Mouse (Mus musculus) C2C12 (cell line): ENCODE results near the gene Nrg3.

Source experiments
- CEBPB ChIP-seq: IDR thresholded peaks from one replicate; pipeline ENCODE4 v1.6.1; 2011; ENCODE audit warnings: low read depth, mild to moderate bottlenecking, control low read depth, moderate library complexity
- CTCF ChIP-seq: IDR thresholded peaks from one replicate; pipeline ENCODE4 v1.5.1; 2011; ENCODE audit not compliant: control insufficient read depth, insufficient read depth, insufficient read length
- FOSL1 ChIP-seq: IDR thresholded peaks from one replicate; pipeline ENCODE4 v1.8.0; 2011; ENCODE audit warnings: mild to moderate bottlenecking, low read length; ENCODE audit not compliant: poor library complexity, insufficient read depth, severe bottlenecking
- MAX ChIP-seq: IDR thresholded peaks from one replicate; pipeline ENCODE4 v1.6.1; 2011; ENCODE audit warnings: mild to moderate bottlenecking, control low read depth
- MYOD1 ChIP-seq: IDR thresholded peaks from one replicate; pipeline ENCODE4 v1.6.1; 2011; ENCODE audit warnings: low read depth; ENCODE audit not compliant: control insufficient read depth, insufficient read length
- MYOG ChIP-seq: IDR thresholded peaks from one replicate; pipeline ENCODE4 v1.6.1; 2011; ENCODE audit not compliant: control insufficient read depth, insufficient read length; ENCODE audit errors: extremely low read depth
- USF1 ChIP-seq: IDR thresholded peaks from one replicate; pipeline ENCODE4 v1.6.1; 2011; ENCODE audit warnings: low read depth, mild to moderate bottlenecking, control low read depth, moderate library complexity

GRCm38 (mm10) chr14:38594297-38594696 is 878.6 kb downstream of the Nrg3 start:
- TF ChIP-seq CTCF = no peak
- no peak for TF ChIP-seq FOSL1
- TF ChIP-seq CEBPB = no peak
- TF ChIP-seq USF1 = no peak
- no peak for TF ChIP-seq MYOD1
- no peak for TF ChIP-seq MYOG
- TF ChIP-seq MAX = no peak
